Mouse (Mus musculus): ENCODE data around the gene Heatr4. TPM values are rescaled to one million over a fixed set of nuclear protein-coding genes. Genes with fewer than 3 reads are reported as not detected.
"Not testable (repeated sequence)": the region's sequence is repeated elsewhere in the genome, so short reads cannot be mapped to it uniquely, and the experiment has no call there.

The Heatr4 gene
- polyA plus RNA-seq (2015; fragmentation: Nextera tagmentation; extraction: Ambion mirVana), result not detected in 2 replicates

DNA sequence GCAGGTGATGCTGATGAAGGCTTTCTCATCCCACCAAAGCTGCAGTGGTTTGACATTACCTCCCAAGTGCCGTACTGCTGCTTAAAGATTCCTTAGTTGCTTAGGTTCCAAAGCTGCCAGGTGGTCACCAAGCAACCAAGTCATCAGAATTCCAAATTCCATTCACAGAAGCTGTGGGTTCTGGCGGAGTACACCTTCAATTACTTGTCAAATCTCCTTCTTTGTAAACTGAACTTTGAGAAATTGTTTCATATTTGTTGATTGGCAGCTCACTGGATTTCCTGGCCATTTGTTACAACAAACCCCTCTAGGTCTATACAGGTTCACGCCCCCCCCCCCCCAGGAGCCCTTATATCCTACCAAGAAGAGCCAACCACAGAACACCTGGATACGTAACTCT lies at the start of gene Heatr4:
Heatr4 (minus strand) TSS at position 101 of the 400 bp plus-strand sequence.
- Histone ChIP-seq H3K9ac (replicated peaks; ENCODE audit: low read length) (no peak within 1 kb of the TSS), H3K27ac (ENCODE audit: low read length) (no peak within 1 kb of the TSS), H3K4me2 (replicated peaks; ENCODE audit: low read depth, low read length) (no peak within 1 kb of the TSS), H3K4me3 (ENCODE audit: low read length) (no peak within 1 kb of the TSS), H3K36me3 (ENCODE audit: insufficient read depth, low read length) (no peaks in the 10 kb centered on the region), H3K27me3 (ENCODE audit: insufficient read depth, low read length) (no peaks in the 10 kb centered on the region), H3K4me1 (ENCODE audit: insufficient read depth, low read length) (peaks cover 13% of the 10 kb centered on the region; the same call in 1 of the 2 replicates), H3K9me3 (ENCODE audit: low read length) (no peaks in the 10 kb centered on the region)
- 83% methylated on average over 4 of the region's 4 CpGs for WGBS
- no peak for ATAC-seq (ENCODE audit: low FRiP score, low TSS enrichment)

GRCm38 (mm10) chr12:84034108-84034507 lies 49.5 kb upstream of the Heatr4 start:
- Histone ChIP-seq H3K36me3 (ENCODE audit: insufficient read depth, low read length) (no peaks in the 10 kb centered on the region), H3K27me3 (ENCODE audit: insufficient read depth, low read length) (no peaks in the 10 kb centered on the region), H3K4me1 (ENCODE audit: insufficient read depth, low read length) (no peaks in the 10 kb centered on the region), H3K27ac (ENCODE audit: low read length) (no peak overlapping the region), H3K9me3 (ENCODE audit: low read length) (no peaks in the 10 kb centered on the region), H3K4me3 (ENCODE audit: low read length) (no peak overlapping the region), H3K9ac (replicated peaks; ENCODE audit: low read length) (no peak overlapping the region), H3K4me2 (replicated peaks; ENCODE audit: low read depth, low read length) (no peak overlapping the region)
- no peak for ATAC-seq (ENCODE audit: low FRiP score, low TSS enrichment)
- WGBS, result 21% methylated on average over 4 of the region's 4 CpGs

DNA sequence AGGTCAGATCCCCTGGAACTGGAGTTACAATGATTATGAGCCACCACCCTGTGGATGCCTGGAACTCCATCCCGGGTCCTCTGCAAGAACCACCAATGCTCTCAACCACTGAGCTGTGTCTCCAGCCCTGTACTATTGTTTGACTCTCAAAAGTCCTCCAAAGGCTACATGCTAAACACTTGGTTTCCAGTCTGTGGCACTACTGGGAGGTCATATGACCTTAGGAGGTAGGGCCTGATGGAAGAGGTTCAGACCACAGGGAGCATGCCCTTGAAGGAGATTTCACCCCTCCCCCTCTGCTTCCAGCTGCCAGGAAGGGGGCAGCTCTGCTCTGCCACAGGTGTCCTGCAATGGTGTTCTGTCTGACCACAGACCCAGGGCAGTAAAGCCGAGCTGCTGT lies 48.6 kb upstream of the Heatr4 start:
- not testable (repeated sequence) for H3K4me2 ChIP-seq (replicated peaks; ENCODE audit: low read depth, low read length); H3K9ac ChIP-seq (replicated peaks; ENCODE audit: low read length); H3K36me3 ChIP-seq (ENCODE audit: insufficient read depth, low read length); H3K27me3 ChIP-seq (ENCODE audit: insufficient read depth, low read length); H3K27ac ChIP-seq (ENCODE audit: low read length); H3K4me1 ChIP-seq (ENCODE audit: insufficient read depth, low read length); H3K4me3 ChIP-seq (ENCODE audit: low read length); ATAC-seq (ENCODE audit: low FRiP score, low TSS enrichment); H3K9me3 ChIP-seq (ENCODE audit: low read length)
- WGBS, result 77% methylated on average over 2 of the region's 2 CpGs

DNA sequence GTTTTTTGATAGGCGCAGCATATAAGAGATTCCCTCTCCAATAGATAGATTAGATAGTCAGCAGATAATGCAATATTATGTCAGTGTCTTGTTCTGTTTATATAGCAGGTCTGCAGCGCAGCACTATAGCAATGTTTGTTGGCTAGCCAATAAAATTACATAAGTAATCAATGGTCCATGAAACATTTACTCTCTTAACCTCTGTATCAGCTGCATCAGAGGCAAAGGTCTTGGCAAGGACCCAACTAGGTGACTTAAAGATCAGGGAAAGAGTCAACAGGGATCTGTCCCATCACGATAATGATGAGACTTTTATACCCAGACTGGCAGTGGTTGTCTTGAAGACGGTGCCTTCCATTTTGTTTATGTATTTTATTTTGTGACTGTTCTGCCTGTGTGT lies 48.2 kb upstream of the Heatr4 start:
- no peak overlapping the region for H3K9ac ChIP-seq (replicated peaks; ENCODE audit: low read length)
- WGBS, result 87% methylated on average over 4 of the region's 4 CpGs
- H3K4me2 ChIP-seq (replicated peaks; ENCODE audit: low read depth, low read length), result no peak overlapping the region
- H3K27me3 ChIP-seq (ENCODE audit: insufficient read depth, low read length), result no peaks in the 10 kb centered on the region
- H3K4me3 ChIP-seq (ENCODE audit: low read length), result no peak overlapping the region
- H3K36me3 ChIP-seq (ENCODE audit: insufficient read depth, low read length), result no peaks in the 10 kb centered on the region
- H3K9me3 ChIP-seq (ENCODE audit: low read length), result no peaks in the 10 kb centered on the region
- H3K4me1 ChIP-seq (ENCODE audit: insufficient read depth, low read length), result no peaks in the 10 kb centered on the region
- H3K27ac ChIP-seq (ENCODE audit: low read length), result no peak overlapping the region
- no peak for ATAC-seq (ENCODE audit: low FRiP score, low TSS enrichment)

DNA sequence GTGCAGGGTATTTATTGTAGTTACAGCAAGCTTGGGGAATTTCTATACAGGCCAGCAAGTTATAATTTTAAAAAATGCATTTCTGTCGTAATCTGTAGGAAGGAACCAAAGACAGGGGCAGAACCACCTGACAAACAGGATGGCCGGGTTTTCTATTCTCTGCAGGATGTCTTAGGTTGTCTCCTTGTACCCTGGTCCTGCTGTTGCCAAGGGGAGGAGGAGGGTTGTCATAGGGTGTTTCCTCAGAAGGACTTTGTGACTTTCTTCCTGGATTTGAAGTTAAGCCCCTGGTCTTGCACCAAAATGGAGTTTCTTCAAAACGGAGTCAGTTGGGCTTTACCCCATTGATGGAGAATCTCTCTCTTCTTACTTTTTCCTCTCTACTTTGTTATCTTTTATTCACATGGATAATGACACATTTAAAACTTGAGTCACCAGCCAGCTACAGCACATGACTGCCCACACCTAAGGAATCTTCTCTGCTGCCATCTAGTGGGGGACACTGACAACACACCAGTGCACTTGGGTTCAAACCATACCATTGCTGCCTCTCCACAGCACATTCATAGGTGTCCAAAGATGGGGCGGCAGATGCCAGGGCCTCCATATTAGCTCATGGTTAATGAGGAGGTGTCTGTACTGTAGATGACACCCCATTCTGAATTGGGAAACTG lies 46.1 kb upstream of the Heatr4 start:
- H3K4me1 ChIP-seq (ENCODE audit: insufficient read depth, low read length), result no peaks in the 10 kb centered on the region
- H3K4me3 ChIP-seq (ENCODE audit: low read length), result no peak overlapping the region
- no peak overlapping the region for H3K27ac ChIP-seq (ENCODE audit: low read length)
- H3K4me2 ChIP-seq (replicated peaks; ENCODE audit: low read depth, low read length), result no peak overlapping the region
- H3K9ac ChIP-seq (replicated peaks; ENCODE audit: low read length), result no peak overlapping the region
- H3K9me3 ChIP-seq (ENCODE audit: low read length), result no peaks in the 10 kb centered on the region
- 66% methylated on average over 4 of the region's 4 CpGs for WGBS
- ATAC-seq (ENCODE audit: low FRiP score, low TSS enrichment), result peak; percentile 49; the same call in 1 of the 2 replicates
- no peaks in the 10 kb centered on the region for H3K36me3 ChIP-seq (ENCODE audit: insufficient read depth, low read length)
- no peaks in the 10 kb centered on the region for H3K27me3 ChIP-seq (ENCODE audit: insufficient read depth, low read length)

DNA sequence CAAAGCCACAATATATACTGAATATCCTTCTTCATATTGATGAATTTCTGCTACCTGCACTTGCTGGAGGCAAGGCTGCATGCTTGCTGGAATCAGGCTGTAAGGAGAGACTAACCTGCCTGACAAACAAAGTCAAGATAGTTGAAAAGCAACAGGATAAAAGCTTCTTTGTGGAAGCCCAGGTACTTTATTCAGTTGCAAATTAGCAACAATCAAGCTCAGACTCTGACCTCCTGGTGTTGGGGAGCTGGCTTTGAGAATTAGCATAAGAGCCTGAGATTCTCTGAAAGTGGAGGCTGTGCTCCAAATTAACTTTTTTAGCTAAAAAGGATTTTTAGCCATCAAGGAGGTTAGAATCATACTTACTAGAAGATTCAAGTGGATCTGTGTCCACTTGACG lies 44.4 kb upstream of the Heatr4 start:
- not testable (repeated sequence) for ATAC-seq (ENCODE audit: low FRiP score, low TSS enrichment); H3K4me2 ChIP-seq (replicated peaks; ENCODE audit: low read depth, low read length); H3K4me1 ChIP-seq (ENCODE audit: insufficient read depth, low read length)

DNA sequence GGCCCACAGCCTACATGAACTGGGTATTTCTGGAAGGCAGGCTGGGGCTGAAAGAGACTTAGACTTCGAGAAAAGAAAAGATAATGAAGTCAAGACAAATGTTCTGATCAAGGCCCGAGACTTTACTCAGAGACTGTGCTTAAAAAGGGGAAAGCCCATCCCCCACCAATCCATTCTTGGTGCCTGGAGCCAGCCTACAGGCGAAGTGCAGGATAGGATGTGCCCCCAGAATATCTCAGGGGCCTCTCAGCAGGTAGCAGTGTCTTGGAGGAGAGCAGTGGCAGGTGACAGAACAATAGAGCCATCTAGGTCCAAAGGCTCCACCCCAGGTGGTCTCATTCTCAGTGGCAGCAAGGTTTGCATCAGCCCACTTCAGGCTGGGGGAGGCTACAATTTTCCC lies 43.7 kb upstream of the Heatr4 start:
- H3K4me3 ChIP-seq (ENCODE audit: low read length); ATAC-seq (ENCODE audit: low FRiP score, low TSS enrichment); H3K9ac ChIP-seq (replicated peaks; ENCODE audit: low read length); H3K4me2 ChIP-seq (replicated peaks; ENCODE audit: low read depth, low read length); H3K9me3 ChIP-seq (ENCODE audit: low read length); H3K4me1 ChIP-seq (ENCODE audit: insufficient read depth, low read length); H3K36me3 ChIP-seq (ENCODE audit: insufficient read depth, low read length); H3K27me3 ChIP-seq (ENCODE audit: insufficient read depth, low read length); H3K27ac ChIP-seq (ENCODE audit: low read length): not testable (repeated sequence)
- 74% methylated on average over 3 of the region's 3 CpGs for WGBS

More for the DNA sequence above, 44.4 kb upstream of the Heatr4 start:
- 100% methylated on average over 1 of the region's 1 CpGs for WGBS
- H3K9me3 ChIP-seq (ENCODE audit: low read length); H3K9ac ChIP-seq (replicated peaks; ENCODE audit: low read length); H3K27me3 ChIP-seq (ENCODE audit: insufficient read depth, low read length); H3K27ac ChIP-seq (ENCODE audit: low read length); H3K36me3 ChIP-seq (ENCODE audit: insufficient read depth, low read length); H3K4me3 ChIP-seq (ENCODE audit: low read length): not testable (repeated sequence)

- Histone ChIP-seq H3K36me3 (ENCODE audit: insufficient read depth, low read length) (no peaks in the 10 kb centered on the region), H3K27ac (ENCODE audit: low read length) (no peak overlapping the region), H3K4me2 (replicated peaks; ENCODE audit: low read depth, low read length) (no peak overlapping the region), H3K27me3 (ENCODE audit: insufficient read depth, low read length) (no peaks in the 10 kb centered on the region), H3K9ac (replicated peaks; ENCODE audit: low read length) (no peak overlapping the region), H3K4me3 (ENCODE audit: low read length) (no peak overlapping the region), H3K9me3 (ENCODE audit: low read length) (no peaks in the 10 kb centered on the region), H3K4me1 (ENCODE audit: insufficient read depth, low read length) (no peaks in the 10 kb centered on the region)
- ATAC-seq (ENCODE audit: low FRiP score, low TSS enrichment), result no peak
- WGBS, result 76% methylated on average over 7 of the region's 7 CpGs
Measured at GRCm38 (mm10) chr12:84025888-84026287, 41.2 kb upstream of the Heatr4 start.

GRCm38 (mm10) chr12:84023052-84023745 lies 38.5 kb upstream of the Heatr4 start:
- Histone ChIP-seq H3K9ac (replicated peaks; ENCODE audit: low read length) (no peak overlapping the region), H3K4me3 (ENCODE audit: low read length) (no peak overlapping the region), H3K4me1 (ENCODE audit: insufficient read depth, low read length) (no peaks in the 10 kb centered on the region), H3K27ac (ENCODE audit: low read length) (no peak overlapping the region), H3K36me3 (ENCODE audit: insufficient read depth, low read length) (no peaks in the 10 kb centered on the region), H3K9me3 (ENCODE audit: low read length) (no peaks in the 10 kb centered on the region), H3K27me3 (ENCODE audit: insufficient read depth, low read length) (no peaks in the 10 kb centered on the region), H3K4me2 (replicated peaks; ENCODE audit: low read depth, low read length) (no peak overlapping the region)
- ATAC-seq (ENCODE audit: low FRiP score, low TSS enrichment), result no peak
- whole genome bisulfite sequencing, result 77% methylated on average over 9 of the region's 9 CpGs

DNA sequence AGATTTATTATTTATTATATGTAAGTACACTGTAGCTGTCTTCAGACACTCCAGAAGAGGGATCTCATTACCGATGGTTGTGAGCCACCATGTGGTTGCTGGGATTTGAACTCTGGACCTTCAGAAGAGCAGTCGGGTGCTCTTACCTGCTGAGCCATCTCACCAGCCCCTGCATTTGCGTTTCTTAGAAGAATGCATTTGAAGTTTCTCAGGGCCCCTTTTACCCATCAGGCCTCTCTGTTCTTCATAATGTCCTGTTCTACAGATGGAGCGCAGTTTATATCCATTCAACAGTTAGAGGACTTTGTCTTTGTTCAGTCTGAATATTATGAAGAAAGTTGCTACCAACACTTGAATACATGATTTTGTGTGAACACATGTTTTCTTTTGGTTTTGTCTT lies 37.6 kb upstream of the Heatr4 start:
- ATAC-seq (ENCODE audit: low FRiP score, low TSS enrichment); H3K4me3 ChIP-seq (ENCODE audit: low read length): not testable (repeated sequence)
- 93% methylated on average over 4 of the region's 4 CpGs for WGBS

More for the DNA sequence above, 37.6 kb upstream of the Heatr4 start:
- H3K9ac ChIP-seq (replicated peaks; ENCODE audit: low read length); H3K4me2 ChIP-seq (replicated peaks; ENCODE audit: low read depth, low read length); H3K36me3 ChIP-seq (ENCODE audit: insufficient read depth, low read length); H3K9me3 ChIP-seq (ENCODE audit: low read length); H3K27ac ChIP-seq (ENCODE audit: low read length); H3K27me3 ChIP-seq (ENCODE audit: insufficient read depth, low read length); H3K4me1 ChIP-seq (ENCODE audit: insufficient read depth, low read length): not testable (repeated sequence)
